ENCODE assay signal across 9 mouse cellular contexts in genomic region chr19:57161010-57161660, GRCm38 (mm10).
DNase-seq lines count a peak whose midpoint lies in the region; ATAC-seq and TF ChIP-seq lines count a peak whose summit lies in the region.
"Had no signal": no experiment of that assay in that cellular context is flagged by ENCODE, and none has a peak within 500 bp of the region (broad histone marks: within the 10 kb centered on the region; RNA-seq: fewer than 3 reads in every experiment).

No protein-coding gene starts in this region.

- H3K27ac ChIP-seq in kidney, adult 2 months (ENCODE audit: insufficient read depth, low read depth, low read length), result no peak overlapping the region
- H3K27ac ChIP-seq in kidney, embryonic 16.5 days (ENCODE audit: low read length), result no peak overlapping the region
- no peak overlapping the region for H3K27ac ChIP-seq in ES-E14 (ENCODE audit: insufficient read depth, low read depth, low read length, poor library complexity, severe bottlenecking)
- H3K27ac ChIP-seq in intestine, embryonic 16.5 days (ENCODE audit: low read length), result no peak overlapping the region
- H3K27ac ChIP-seq: embryonic facial prominence, embryonic 12.5 days had no signal

- WGBS in kidney, adult 2 months, result 64% methylated on average over 7 of the region's 7 CpGs
- 68% methylated on average over 7 of the region's 7 CpGs for WGBS in kidney, embryonic 16.5 days
- WGBS in intestine, embryonic 16.5 days, result 64% methylated on average over 7 of the region's 7 CpGs

- H3K4me2 ChIP-seq in kidney, embryonic 16.5 days (replicated peaks; ENCODE audit: low read depth, low read length), result no peak overlapping the region
- no peak overlapping the region for H3K4me2 ChIP-seq in intestine, embryonic 16.5 days (ENCODE audit: low read depth, low read length)
- H3K4me2 ChIP-seq: embryonic facial prominence, embryonic 12.5 days had no signal

- no peaks in the 10 kb centered on the region for H3K9me3 ChIP-seq in kidney, embryonic 16.5 days (ENCODE audit: low read length)
- H3K9me3 ChIP-seq in ES-E14 (ENCODE audit: control insufficient read depth, insufficient read depth, low read depth, low read length), result no peaks in the 10 kb centered on the region
- no peaks in the 10 kb centered on the region for H3K9me3 ChIP-seq in intestine, embryonic 16.5 days (ENCODE audit: control insufficient read depth, low read length)
- H3K9me3 ChIP-seq: embryonic facial prominence, embryonic 12.5 days had no signal

- no peak for ATAC-seq in kidney, embryonic 16.5 days (ENCODE audit: low FRiP score, low TSS enrichment)
- 0 out of 2 replicates have a peak, but pooled peaks have one; percentile 36 for ATAC-seq in intestine, embryonic 16.5 days
- peak; percentile 75 for ATAC-seq in megakaryocyte-erythroid progenitor cell, adult 5-6 weeks (replicated peaks; ENCODE audit: low FRiP score, low TSS enrichment, poor library complexity, severe bottlenecking)

- H3K4me3 ChIP-seq in kidney, adult 2 months (ENCODE audit: insufficient read depth, low read depth, low read length), result no peak overlapping the region
- no peak overlapping the region for H3K4me3 ChIP-seq in kidney, embryonic 16.5 days (ENCODE audit: low read length)
- H3K4me3 ChIP-seq in ES-E14 (ENCODE audit: insufficient read depth in 1 of 2, low read depth in 1 of 2, low read length in 2 of 2, poor library complexity in 1 of 2, severe bottlenecking in 1 of 2), result no peak overlapping the region
- no peak overlapping the region for H3K4me3 ChIP-seq in intestine, embryonic 16.5 days (ENCODE audit: low read length)
- H3K4me3 ChIP-seq: embryonic facial prominence, embryonic 12.5 days had no signal

- in situ Hi-C loops in ES-E14 (cut with MboI; ENCODE audit: low sequenced_read_pairs in 2 of 2, unreplicated experiment in 2 of 2), result loop anchor here (5.0 to 25.0 kb wide), 2 partner anchors 166 to 476 kb away; no protein-coding TSS in a partner anchor

- TF ChIP-seq CTCF in kidney, adult 2 months (conservative IDR thresholded peaks at IDR 0.05; ENCODE audit: insufficient read depth, insufficient read length, low read depth, low read length), result peak; percentile 57

- no peaks in the 10 kb centered on the region; the same call in 1 of the 2 replicates for H3K4me1 ChIP-seq in kidney, adult 2 months (ENCODE audit: control insufficient read depth, insufficient read depth, low read length)
- H3K4me1 ChIP-seq in kidney, embryonic 16.5 days (ENCODE audit: insufficient read depth, low read length), result peaks cover 11% of the 10 kb centered on the region
- H3K4me1 ChIP-seq in ES-E14 (ENCODE audit: control insufficient read depth in 2 of 2, insufficient read depth in 2 of 2, low read length in 2 of 2, poor library complexity in 1 of 2), result no peaks in the 10 kb centered on the region
- no peaks in the 10 kb centered on the region for H3K4me1 ChIP-seq in intestine, embryonic 16.5 days (ENCODE audit: control insufficient read depth, insufficient read depth, low read length)
- H3K4me1 ChIP-seq: embryonic facial prominence, embryonic 12.5 days had no signal

- no peak overlapping the region for H3K9ac ChIP-seq in kidney, embryonic 16.5 days (replicated peaks; ENCODE audit: low read length)
- no peak overlapping the region for H3K9ac ChIP-seq in ES-E14 (ENCODE audit: insufficient read depth, low read depth, low read length, poor library complexity, severe bottlenecking)
- no peak overlapping the region for H3K9ac ChIP-seq in intestine, embryonic 16.5 days (ENCODE audit: low read depth, low read length)
- H3K9ac ChIP-seq: embryonic facial prominence, embryonic 12.5 days had no signal

- no peak for TF ChIP-seq POLR2A in kidney, adult 2 months (IDR thresholded peaks at IDR 0.05; ENCODE audit: low read depth, low read length)

- peak; percentile 78 for DNase-seq in kidney, adult 2 months
- DNase-seq in 416B (ENCODE audit: low read depth), result peak; percentile 60
- DNase-seq in ES-E14 (ENCODE audit: low read depth, low spot score), result no peak
- peak; percentile 80 to 82 for DNase-seq in cerebellum, postnatal 14 days
- DNase-seq in frontal cortex, postnatal 25 days (ENCODE audit: low spot score in 2 of 2), result no peak

- no peaks in the 10 kb centered on the region for H3K36me3 ChIP-seq in kidney, adult 2 months (ENCODE audit: control insufficient read depth, insufficient read depth, low read length)
- H3K36me3 ChIP-seq in kidney, embryonic 16.5 days (ENCODE audit: insufficient read depth, low read length), result no peaks in the 10 kb centered on the region
- no peaks in the 10 kb centered on the region for H3K36me3 ChIP-seq in ES-E14 (ENCODE audit: control insufficient read depth, insufficient read depth, low read length, poor library complexity, severe bottlenecking)
- no peaks in the 10 kb centered on the region for H3K36me3 ChIP-seq in intestine, embryonic 16.5 days (ENCODE audit: control insufficient read depth, insufficient read depth, low read length)
- H3K36me3 ChIP-seq: embryonic facial prominence, embryonic 12.5 days had no signal

- H3K27me3 ChIP-seq in kidney, adult 2 months (replicated peaks; ENCODE audit: control insufficient read depth, insufficient read depth, low read length), result no peaks in the 10 kb centered on the region
- no peaks in the 10 kb centered on the region for H3K27me3 ChIP-seq in kidney, embryonic 16.5 days (ENCODE audit: insufficient read depth, low read length)
- H3K27me3 ChIP-seq in intestine, embryonic 16.5 days (replicated peaks; ENCODE audit: control insufficient read depth, insufficient read depth, low read length), result no peaks in the 10 kb centered on the region
- H3K27me3 ChIP-seq: embryonic facial prominence, embryonic 12.5 days had no signal

TF ChIP-seq in ES-E14, 5 proteins besides CTCF, POLR2A, EP300 and RAD21:
- TF ChIP-seq HCFC1 (IDR thresholded peaks at IDR 0.05; ENCODE audit: borderline replicate concordance, insufficient read depth, low read length), result no peak
- no peak for TF ChIP-seq ZNF384 (IDR thresholded peaks at IDR 0.05; ENCODE audit: low read depth, low read length)
- no peak for TF ChIP-seq MAFK (IDR thresholded peaks at IDR 0.05; ENCODE audit: insufficient read depth, low read depth, low read length)
- no peak for TF ChIP-seq CHD2 (IDR thresholded peaks at IDR 0.05; ENCODE audit: low read depth, low read length)
- peak; percentile 83; the same call in 1 of the 2 replicates for TF ChIP-seq ZC3H11A (IDR thresholded peaks at IDR 0.05; ENCODE audit: borderline replicate concordance, low read depth, low read length)

Comparison
In these comparisons a context has a peak if more than half of its experiments do, and no peak if none do; other contexts are left out.
1. DNase-seq: peak in kidney, adult 2 months (single experiment), 416B (single experiment) and cerebellum, postnatal 14 days (2 of 2); none in ES-E14 (single experiment) and frontal cortex, postnatal 25 days (0 of 2).